Mouse (Mus musculus) right cerebral cortex, postnatal 14 days (tissue): ENCODE measurements around the gene Mkln1.
A peak's percentile ranks its signal among the peaks of the same experiment; 100 is the strongest.

Source experiments
- DNase-seq: peaks from one replicate; pipeline ENCODE4 v3.0.0; 2022

Gene Mkln1

DNA sequence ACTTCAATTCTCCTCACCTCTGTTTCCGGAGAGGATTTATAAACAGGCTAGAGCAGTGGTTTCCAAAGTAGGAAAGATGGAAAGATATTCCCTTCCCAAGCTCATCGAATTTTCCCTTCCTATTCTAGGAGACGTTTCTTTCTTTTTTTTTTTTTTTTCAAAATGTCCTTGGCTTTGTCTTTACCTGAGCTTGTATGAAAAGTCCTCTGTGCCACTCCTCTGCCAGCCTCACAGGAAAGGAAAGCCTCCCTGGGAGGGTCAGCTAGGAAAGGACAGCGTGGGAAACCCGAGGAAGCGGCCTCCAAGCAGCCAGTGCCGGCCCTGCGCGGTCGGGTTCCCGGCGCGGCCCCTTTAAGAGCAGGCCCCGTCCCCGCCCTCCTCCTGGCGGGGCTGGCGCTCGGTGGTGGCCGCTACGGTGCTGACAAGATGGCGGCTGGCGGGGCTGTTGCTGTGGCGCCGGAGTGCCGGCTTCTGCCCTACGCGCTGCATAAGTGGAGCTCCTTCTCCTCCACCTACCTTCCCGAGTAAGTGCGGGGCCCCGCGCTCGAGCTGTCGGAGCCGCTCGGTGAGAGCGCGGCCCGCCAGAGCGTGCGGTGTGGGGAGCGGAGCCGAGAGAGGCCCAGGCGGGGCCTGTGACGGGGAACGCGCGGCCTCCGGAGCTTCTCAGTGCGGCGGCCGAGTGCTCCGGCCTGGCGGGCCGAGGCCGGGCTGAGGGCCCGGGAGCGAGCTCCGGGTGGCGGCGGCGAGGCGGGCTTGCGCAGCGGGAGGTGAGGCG, at the start of gene Mkln1:
TSS of gene Mkln1 (plus strand) at position 305 of the 775 bp plus-strand sequence.
- DNase-seq, result peak; percentile 90

DNA sequence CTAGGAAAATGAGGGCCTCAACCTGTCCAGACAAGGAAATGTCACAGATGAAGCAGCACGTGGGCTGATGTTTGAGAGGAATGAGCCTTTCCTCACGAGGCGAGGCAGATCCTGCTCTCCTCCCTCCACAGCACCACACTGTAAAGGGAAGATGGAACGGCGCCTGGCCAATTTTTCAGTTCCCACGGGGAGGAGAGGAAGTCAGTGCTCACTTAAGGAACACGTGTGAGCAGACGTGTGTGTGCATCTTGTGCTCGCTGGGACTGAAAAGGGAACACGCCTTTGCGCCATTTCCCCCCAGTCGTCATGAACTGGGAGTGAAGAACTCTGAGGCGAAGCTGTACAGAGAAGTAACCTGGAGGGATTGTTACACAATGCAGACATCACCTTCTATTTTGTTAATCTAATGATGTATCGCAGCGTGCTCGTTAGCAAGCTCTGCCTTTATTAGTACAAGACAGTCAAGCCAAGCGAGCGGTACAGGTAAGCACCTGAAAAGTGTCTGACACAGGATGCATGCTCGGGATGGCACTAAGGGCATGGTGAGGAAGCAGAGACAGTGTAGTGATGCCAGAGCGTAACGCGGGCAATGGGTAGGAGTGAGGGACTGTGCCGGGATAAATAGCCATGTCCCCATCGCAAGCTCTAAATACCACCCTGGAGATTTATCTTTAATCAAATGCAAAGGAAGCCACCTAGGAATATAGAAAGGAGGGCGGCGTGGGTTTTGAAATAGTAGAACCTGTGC, 41.9 kb upstream of the Mkln1 start:
- DNase-seq, result peak; percentile 32

DNA sequence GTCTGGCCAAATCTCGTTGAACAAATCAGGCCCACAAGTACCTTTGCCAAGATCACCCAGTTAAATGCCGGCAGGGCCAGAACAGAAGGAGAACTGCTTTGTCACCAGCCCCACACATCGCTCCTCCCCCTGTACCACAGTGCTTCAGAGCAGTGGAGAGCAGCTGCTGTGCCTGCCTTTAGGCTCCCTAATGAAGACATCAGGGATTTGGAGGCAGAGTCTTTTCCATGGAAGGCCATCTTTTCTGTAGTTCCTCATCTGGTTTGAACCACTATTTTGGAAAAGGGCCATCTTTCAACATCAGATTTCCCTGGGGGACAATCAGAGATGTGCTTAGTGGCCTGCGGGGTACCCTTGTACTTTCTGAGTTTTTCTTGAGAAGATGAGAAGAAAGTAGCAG, 41.2 kb upstream of the Mkln1 start:
- no peak for DNase-seq

DNA sequence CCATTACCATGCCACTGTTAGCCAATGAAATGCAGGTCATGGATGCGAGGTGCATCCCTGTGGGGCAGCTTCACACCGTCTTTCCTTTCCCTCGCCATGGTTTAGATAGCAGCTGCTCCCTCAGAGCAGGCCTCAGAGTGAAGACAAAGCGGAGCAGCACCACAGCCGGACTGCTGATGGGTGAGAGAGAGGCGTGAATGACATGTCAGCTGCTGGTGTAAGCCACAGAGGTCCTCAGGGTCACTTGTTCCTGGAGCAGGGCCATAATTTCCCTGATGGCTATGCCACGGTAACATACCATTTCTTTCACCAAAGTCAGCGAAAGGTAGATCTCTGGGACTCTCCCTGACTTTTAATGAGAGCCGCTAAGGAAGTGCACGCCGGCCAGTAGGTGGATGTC, 35.9 kb upstream of the Mkln1 start:
- no peak for DNase-seq

DNA sequence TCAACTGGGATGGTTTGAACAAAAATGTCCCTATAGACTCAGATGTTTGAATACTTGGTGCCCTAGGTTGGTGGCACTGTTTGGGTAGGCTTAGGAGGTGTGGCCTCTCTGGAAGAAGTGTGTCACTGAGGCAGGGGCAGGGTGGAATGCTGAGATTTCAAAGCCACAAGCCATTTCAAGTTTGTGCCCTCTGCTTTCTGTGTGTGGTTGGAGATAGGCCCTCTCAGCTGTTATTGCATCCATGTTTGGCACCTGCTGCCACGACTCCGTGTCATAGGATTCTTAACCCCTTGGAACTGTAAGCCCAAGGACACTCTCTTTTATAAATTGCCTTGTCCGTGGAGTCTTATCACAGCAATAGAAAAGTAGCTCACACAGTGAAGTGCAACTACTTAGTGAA, 34.1 kb upstream of the Mkln1 start:
- no peak for DNase-seq

DNA sequence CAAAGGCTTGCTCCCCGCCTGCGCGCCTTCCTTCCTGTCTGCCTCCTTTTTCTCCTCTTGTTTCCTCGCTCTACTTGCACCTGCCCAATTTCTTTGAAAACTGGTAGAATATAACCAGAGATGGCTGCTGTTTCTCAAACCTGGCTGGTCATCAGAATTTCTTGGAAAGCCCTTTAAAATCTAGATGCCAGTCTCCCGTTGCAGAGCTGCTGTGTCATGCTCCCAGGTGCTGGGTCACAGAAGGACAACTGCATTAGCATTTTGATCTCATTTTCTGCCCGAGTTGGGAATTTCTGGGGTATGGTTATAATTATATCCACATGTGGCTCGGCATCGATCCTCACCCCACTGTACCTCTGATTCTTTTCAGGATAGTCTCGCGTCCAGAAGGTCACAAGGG, 30.6 kb upstream of the Mkln1 start:
- no peak for DNase-seq

DNA sequence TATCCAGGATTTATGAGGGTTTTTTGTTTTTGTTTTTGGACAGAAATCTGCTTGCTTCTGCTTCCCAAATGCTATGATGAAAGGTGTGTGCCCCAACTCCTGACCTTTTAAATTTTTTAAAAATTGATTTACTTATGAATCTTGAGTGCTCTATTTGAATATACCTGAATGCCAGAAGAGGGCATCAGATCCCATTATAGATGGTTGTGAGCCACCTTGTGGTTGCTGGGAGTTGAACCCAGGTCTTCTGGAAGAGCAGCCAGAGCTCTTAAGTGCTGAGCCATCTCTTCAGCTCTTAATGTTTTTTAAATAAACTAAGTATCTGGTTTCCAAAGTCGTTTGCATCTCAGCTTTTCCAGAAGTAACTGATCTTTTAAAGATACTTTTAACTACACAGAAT, 30.0 kb upstream of the Mkln1 start:
- no peak for DNase-seq

DNA sequence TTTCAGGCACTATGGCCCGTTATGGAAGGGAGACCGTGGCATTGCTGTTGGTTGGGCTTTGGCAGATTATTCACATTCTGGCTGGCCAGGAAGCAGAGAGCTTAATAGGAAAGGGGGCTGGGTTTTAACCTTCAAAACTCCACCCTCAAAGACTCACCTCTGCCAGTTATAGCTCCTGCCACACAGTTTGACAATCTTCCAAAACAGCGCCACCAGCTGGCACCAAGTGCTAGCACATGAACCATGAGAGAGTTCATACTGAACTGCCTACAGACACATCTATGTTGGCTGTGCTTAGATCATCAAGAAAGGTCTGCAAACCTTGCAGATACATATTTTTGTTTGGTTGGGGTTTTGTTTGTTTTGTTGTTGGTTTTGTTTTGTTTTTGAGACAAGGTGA, 28.7 kb upstream of the Mkln1 start:
- peak; percentile 39 for DNase-seq

DNA sequence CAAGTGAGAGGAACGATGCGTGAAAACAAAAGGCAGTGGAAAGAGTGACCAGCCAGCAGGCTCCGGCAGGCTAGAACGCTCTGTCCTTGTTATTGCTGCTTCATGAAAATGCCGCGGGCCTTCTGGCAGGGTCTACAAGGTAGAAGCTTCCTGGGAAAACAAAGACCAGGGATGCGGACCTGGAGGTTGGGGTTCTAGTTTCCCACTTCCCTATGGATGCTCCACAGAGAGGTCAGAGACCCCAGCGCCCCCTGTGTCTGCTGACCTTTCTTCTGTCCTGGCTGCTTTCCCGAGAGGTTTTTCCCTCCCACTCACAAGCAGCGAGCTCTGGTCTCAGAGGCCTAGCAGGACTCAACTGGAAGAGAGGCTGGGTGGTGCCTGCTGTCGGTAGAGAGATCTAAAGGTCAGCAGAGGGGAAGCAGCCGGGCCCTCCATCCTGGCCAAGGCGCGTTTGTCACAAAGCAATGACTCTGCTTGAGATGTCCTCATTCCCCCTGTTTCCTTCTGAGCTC, 27.9 kb upstream of the Mkln1 start:
- DNase-seq, result no peak

DNA sequence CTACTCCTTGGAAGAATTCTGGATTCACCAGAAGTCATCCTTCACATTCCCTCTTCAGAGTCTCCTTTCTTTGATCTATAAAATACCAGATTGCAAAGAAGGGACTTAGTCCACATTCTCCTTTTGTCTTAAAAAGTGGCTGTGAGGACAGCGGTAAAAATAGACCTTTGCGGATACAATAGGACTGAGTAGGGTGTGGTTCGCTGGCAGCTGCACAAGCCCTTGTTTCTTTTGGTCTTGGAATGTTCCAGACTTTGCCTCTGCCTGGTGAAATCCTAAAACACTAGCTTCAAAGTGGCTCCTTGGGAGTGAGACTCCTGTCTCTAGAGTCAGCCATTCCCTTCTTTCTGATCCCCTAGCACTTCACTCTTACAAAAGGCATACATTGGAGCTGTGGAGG, 27.4 kb upstream of the Mkln1 start:
- no peak for DNase-seq

DNA sequence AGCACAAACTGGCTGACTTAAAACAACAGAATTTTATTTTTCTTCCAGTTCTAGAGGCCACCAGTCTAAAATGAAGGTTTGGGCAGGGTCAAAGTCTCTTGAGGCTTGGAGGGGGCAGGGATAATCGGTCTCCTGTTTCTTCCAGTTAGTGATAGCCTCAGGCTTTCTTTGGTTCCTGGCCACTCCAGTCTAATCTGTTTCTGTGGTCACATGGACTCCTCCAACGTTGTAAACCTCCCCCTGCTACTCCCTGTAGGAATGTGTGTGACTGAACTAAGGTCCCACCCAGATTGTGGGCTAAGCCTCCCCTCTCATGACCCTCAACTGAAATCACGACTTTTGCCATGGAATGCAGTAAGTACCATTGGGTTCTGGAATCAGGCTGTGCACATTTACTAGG, 25.9 kb upstream of the Mkln1 start:
- no peak for DNase-seq

DNA sequence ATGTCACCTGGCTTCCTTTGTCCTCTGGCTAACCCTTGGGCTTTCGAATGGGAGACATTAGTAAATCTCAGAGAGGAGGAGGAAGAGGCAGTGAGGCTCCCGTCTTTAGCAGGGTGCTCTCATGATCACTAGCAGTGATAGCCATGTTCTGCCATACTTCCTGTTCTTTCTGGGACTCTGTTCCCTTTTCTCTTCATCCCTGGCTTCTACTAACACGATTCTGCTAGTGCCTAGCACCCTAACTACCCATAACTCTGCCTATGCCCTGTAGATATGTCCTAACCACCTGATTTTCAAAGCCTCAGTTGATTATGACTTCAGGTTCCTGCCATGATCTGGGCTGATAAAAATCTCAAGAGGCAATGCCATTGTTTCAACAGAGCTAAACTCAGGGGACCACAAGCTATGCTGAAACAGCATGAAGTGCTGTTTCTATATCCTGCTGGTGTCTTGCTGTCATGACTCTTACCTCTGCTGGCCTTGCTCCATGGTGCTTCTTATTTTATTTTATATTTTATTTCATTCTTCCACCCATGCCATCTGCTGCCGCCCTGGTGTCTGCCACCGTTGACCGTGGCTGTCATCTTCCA, 25.4 kb upstream of the Mkln1 start:
- DNase-seq, result no peak

DNA sequence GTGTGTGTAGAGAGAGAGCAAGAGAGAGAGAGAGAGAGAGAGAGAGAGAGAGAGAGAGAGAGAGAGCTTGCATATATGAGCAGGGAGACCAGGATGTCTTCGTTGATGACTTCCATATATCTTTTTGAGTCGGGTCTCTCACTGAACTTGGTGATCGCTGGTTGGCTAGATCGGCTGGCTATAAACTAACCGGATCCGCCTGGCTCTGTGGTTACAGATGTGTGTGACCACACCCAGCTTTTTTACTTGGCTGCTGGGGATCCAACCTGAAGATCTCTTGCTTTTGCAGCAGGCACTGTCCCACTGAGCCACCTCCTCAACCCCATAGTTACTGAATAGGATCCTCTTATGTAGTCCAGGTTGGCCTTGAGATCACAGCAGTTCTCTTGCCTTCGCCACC, 15.5 kb upstream of the Mkln1 start:
- no peak for DNase-seq

DNA sequence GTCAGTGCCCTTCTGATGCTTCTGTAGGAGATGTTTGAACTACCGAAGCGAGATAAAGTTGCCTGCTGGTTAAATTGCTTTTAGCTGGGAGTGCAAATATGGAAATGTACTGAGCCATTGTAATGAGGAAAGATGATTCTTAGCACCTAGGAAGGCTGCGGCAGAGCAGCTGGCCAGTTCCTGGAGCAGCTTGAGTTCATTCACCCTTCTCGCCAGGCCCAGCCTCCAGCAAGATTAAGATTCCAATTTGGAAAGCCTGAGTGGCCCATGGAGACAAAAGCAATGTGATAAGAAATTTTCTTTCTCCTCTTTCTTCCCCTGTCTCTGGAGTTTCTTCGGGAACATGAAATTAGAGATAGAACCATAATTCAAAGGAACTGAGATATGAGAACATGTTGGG, 13.7 kb upstream of the Mkln1 start:
- no peak for DNase-seq

DNA sequence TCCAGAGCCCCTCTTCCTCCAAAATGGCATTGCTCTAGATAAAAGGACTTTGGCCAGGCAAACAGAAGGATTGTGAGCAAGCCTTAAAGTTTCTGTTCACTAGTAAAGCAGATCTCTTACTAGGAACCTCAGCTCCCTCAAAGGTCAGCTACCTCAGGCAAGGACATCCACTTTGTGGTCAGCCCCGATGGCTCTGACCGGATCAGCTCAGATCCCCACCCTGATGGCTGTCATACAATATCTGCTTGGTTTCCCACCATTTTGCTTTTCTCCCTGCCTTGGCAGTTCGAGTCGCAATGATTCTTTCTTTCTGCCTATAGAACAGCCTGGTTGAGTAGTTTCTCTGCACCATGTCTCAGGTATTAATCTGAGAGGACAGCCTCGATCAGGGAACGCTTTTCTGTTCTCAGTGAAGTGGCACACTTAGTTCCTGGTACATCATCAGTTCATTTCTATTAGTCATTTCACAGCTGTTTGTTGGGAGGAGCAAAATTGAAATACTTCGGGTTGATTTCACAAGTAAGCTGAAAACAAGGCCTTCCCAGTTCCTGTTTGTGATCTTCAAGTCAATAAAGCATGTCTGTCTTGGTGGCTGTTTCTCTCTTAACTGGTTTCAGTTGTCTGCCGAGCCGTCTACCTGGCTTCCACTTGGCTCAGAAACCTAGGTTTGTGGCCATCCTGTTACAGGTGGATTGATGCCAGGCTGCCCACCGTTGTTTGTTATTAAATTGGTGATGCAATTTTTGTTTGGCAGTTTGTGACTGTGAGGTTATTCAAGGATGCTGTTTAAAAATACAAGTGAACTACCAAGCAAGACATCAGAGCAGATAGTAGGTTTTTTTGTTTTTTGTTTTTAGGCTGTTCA, 13.0 kb upstream of the Mkln1 start:
- no peak for DNase-seq

DNA sequence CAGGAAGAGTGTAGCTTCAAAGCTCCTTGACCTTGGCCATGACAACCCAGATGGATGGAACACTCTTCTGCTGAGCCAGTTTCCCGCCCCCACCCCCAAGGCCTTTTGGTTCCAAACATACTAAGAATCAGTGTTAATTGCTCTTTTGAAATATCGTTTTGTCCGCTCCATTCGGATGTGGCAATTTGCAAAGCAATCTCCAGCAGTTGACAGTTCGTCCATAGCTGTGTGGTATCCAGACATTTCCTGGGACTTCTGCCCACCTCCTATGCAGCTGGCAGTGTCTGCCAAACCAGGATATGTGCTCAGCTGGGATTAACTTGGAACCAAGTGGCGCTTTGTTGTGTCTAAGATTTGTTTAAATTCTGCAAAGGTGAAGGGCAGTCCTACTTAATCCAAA, 8.8 kb upstream of the Mkln1 start:
- no peak for DNase-seq

DNA sequence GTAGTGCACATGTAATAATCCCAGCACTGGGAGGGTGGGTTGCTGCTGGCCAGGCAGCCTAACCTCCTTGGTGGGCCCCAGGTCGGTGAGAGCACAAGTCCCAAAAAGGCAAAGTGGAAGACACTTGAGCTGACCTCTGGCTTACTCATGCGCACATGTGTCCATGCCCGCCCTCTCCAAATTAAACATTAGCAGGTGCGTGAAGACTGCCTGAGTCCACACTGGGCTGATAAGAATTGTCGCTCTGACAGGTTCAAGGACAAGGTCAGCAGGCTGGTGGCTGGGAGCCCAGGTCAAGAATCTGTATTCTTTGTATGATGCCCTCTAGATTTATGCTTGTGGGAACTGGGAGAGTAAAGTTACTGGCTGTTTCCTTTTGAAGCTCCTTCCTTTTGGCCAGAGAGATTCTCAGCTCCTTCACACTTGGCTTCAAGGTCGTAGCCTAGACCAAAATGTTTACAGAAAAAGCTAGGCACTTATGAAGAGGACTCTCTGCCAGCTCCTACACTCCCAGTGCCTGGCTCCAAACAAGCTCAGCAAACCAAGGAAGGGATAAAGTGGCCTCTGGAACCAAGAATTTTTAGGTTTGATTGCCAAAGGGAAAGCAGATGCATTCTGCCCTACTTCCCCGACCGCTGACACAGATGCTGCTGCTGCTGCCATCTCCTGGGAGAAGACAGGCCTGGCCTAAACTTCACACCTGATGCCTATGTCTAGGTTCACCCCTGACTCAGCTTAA, 8.1 kb upstream of the Mkln1 start:
- peak; percentile 17 for DNase-seq

DNA sequence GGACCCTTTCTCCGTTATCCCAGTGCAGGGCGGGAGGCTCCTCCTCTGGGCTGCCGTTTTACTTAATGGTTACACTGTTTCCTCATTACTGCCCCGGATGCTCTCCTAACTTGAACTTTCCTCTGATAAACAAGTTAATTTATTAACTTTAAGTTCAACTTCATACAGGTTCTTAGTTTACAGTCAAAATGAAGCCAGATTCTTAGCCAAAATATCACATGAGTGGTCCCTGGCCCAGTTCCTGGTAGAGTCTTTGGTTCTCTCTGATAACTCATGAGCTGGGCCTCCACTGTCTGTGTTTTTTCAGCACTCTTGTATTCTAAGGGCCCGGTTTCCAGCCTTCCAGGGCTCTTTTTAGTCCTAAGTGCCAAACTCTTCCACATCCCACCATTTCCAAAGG, 5.7 kb upstream of the Mkln1 start:
- DNase-seq, result no peak

DNA sequence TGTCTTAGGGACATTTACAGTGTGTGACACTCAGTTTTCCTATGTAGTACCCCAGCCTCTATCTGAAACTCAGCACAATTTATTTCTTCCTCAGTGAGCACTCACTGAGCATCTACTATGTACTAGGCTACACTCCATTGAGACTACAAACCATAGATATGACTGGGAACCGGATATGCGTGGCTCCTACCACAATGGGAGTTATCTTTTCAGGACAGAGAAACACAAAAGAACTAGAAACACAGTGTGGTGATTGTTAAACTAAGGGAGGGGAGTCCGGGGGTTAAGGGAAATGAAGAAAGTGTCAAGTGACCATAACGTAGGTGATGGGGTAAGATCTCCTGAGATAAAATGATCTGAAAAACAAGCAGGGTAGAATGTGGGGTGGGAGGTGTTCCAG, 2.4 kb upstream of the Mkln1 start:
- no peak for DNase-seq

DNA sequence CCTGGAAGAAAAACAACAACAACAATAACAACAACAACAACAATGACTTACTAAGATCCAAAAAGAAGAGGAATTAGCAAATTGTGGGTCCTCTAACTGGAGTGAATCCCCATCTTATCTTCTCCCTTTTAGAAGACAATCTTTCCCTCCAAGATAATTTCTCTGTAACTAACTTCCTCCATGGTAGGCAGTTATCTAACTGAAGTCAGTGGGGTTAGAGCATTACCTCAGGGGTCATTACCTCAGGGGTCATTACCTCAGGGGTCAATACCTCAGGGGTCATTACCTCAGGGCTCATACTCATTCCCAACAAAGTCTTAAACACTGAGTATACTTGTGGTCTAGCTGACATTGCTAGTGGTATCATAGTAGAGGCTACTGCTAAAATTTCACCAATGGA, 1.2 kb upstream of the Mkln1 start:
- DNase-seq, result no peak

DNA sequence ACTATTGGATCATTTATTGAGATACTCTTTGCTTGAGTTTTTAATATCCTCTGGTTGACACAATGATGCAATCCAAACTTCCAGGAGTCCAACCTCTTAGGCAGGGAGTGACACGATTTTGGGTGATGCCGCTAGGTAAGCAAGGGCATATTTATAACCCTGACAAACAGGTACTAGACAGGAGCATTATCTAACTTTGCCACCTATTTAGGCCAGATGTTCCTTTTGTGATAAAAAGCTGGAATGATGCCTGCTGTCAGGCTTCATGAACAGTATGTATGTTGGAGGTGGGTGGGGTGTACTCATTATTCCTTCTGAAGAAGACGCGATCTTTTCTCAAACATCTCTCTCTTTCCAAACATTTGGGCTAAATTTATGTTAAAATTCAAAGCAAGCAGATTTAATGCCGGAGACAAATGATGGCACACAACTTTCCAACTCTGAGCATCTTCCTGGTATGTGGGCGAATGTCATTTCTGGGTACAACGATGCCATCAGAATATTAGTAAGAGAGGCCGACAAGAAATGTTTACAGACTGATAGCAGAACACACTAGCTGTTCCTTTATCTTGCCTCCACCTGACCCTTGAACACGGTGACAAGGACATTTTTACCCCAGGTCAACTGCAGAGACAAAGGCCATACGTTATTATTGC, 632 bp upstream of the Mkln1 start:
- no peak for DNase-seq

DNA sequence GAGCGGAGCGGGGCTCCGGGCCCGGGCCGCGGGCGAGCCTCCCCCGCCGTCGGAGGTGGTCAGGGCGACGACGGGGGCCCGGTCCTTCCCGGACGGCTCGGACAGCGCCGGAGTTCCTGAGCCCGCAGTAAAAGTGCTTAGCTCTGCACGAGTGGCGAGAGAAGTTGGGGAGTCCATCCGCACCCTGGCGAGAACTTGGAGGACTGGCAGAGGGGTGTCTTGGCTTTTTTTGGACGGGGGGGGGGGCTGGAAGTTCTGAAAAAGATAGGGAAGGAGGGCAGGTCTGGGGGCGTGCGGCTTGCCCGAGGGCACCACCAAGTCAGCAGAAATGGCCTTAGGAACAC, 643 bp downstream of the Mkln1 start:
- no peak for DNase-seq
